Mouse (Mus musculus): ENCODE measurements at regions not wholly inside any gene's neighbourhood (a gene's known extent, or its start where the extent isn't known, plus 50 kb on each side); places are given as distances from the start of the nearest gene placed in this dataset.

DNA sequence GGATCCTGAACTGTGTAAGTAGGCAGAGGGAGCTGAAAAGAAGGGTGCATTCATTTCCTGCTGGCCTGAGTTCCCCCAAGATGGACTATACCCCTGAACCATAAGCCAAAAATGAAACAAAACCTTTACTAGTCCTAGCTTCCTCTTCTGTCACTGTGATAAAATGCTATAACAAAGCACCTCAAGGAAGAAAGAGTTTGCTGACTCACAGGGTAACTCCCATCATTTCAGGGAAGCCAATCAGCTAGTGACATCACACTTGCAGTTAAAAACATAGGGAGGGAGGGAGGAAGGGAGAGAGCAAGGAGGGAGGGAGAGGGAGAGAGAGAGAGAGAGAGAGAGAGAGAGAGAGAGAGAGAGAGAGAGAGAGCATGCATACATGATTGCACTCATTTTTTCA is 484.5 kb upstream of the Kcnab2 start:
- Histone ChIP-seq H3K4me3 (no peak overlapping the region), H3K27me3 (peaks cover 2% of the 10 kb centered on the region; the same call in 1 of the 2 replicates), H3K36me3 (no peaks in the 10 kb centered on the region), H3K9ac (no peak overlapping the region), H3K4me1 (replicated peaks) (peaks cover 26% of the 10 kb centered on the region), H3K4me2 (no peak overlapping the region), H3K27ac (replicated peaks) (no peak overlapping the region), H3K9me3 (0 out of 2 replicates have a peak, but pooled peaks cover 2% of the 10 kb centered on the region)
- ATAC-seq (ENCODE audit: low read depth): no peak

DNA sequence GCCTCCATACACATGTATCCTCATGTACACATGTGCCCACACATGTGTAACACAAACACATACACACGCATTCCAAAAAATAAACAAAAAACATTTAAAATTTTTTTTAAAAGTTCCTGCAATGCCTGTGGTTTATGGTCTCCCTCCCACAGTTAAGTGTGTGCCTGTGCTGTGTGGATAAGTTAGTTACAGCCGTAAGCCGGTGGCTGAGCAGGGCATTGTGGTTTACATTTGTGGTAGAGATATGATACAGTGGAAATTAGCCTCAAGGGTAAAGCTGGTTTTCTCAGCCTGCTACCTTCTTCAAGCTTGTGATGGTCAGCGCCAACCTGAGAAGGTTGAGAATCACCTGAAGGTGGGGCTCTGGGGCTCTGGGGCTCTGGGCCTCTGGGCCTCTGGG is 484.0 kb upstream of the Kcnab2 start:
- Histone ChIP-seq H3K9ac (no peak overlapping the region), H3K9me3 (0 out of 2 replicates have a peak, but pooled peaks cover 2% of the 10 kb centered on the region), H3K27me3 (peaks cover 2% of the 10 kb centered on the region; the same call in 1 of the 2 replicates), H3K4me3 (no peak overlapping the region), H3K4me1 (replicated peaks) (peaks cover 30% of the 10 kb centered on the region), H3K4me2 (no peak overlapping the region), H3K36me3 (no peaks in the 10 kb centered on the region), H3K27ac (replicated peaks) (no peak overlapping the region)
- ATAC-seq (ENCODE audit: low read depth): no peak
- 86% methylated on average over 4 of the region's 4 CpGs for WGBS

DNA sequence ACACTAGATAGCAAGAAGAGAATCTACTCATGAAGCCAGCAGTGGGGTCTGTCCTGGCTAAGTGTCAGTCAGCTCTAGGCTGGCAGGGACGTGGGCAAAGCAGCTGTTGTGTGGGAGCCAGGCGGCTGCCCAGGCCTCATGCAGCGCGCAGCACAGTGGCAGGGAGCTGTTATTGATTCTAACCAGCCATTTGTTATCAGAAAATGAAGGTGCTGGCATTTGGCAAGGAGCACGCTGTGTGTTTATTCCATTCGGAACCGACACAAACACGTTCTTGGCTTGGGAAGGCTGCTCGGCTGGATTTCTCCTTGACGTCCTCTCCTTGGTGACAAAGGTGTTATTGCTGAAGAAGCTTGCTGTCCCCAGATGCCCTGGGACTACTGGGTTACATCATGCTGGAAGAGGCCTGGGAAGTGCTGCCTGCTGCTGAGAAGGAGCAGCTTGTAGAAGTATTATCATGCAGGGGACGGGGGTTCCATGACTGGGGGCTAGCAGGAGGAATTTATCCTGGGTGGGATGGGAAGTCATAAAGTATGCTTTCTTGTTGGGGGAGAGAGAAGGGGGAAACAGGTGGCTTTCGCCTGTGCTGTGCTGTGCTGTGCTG is 482.1 kb upstream of the Kcnab2 start:
- Histone ChIP-seq H3K27ac (replicated peaks) (peak overlapping the region; percentile 38; the same call in 1 of the 2 replicates), H3K27me3 (no peaks in the 10 kb centered on the region), H3K9me3 (0 out of 2 replicates have a peak, but pooled peaks cover 2% of the 10 kb centered on the region), H3K9ac (no peak overlapping the region), H3K4me1 (replicated peaks) (peaks cover 36% of the 10 kb centered on the region), H3K4me3 (no peak overlapping the region), H3K4me2 (no peak overlapping the region), H3K36me3 (no peaks in the 10 kb centered on the region)
- WGBS: 55% methylated on average over 12 of the region's 12 CpGs
- no peak for ATAC-seq (ENCODE audit: low read depth)

DNA sequence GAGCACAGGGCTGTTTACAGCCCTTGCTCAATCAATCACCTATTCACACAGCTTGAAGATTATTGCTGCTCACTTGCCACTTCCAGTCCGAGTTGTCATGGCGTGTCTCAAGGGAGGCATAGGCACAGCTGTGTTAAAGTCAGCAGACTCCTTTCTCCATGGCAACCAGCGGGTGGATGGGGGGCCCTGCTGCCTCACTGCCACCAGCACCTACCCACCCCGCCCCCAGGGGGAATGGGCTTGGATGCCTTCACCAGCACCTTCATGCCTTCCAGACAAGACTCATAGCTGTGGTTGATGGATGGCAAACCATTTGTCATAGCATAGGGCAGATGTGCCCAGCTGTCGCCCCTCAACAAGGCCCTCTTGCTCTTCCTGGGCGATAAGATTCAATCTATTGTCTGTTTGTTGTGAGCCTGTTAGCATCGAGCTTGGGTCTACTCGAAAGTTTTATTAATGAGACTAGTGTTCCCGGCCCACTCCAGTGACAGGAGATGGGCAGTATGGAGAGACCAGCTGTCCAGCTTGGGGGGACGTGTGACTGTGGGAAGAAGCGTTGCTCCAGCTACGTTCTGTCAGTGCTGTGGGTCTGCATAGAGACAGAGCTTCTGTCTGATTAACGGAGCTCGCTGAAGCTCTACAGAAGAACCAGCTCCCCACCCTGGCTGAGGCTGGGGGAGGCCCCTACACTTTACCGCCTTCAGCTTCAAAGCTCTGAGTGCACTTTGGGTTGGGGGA is 475.7 kb upstream of the Kcnab2 start:
- no peak overlapping the region for H3K4me2 ChIP-seq
- ATAC-seq (ENCODE audit: low read depth): peak; percentile 85

DNA sequence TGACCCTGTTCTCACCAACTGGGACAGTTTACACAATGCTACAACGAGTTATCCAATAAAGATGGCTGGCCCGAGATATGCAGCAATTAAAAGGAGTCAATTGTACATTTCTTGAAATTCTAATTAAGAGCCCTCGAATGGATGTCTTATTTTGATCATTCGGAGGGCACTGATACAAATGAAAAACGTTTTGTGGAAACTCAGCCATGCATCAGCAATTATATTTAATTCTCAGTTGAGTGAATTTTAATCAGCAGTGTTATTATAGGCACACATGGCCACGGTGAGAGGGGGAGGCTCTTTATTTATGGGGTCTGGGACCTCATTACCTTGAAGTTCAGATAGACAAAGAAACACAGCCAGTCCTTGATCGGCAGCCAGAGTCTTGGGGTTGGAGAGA is 471.3 kb upstream of the Kcnab2 start:
- 60% methylated on average over 7 of the region's 7 CpGs for WGBS
- 0 out of 2 replicates have a peak, but pooled peaks cover 6% of the 10 kb centered on the region for H3K27me3 ChIP-seq
- H3K9ac ChIP-seq: no peak overlapping the region
- H3K4me3 ChIP-seq: no peak overlapping the region
- H3K9me3 ChIP-seq: peaks cover 3% of the 10 kb centered on the region; the same call in 1 of the 2 replicates
- H3K4me2 ChIP-seq: no peak overlapping the region
- ATAC-seq (ENCODE audit: low read depth): no peak
- H3K4me1 ChIP-seq (replicated peaks): peaks cover 19% of the 10 kb centered on the region
- no peaks in the 10 kb centered on the region for H3K36me3 ChIP-seq
- no peak overlapping the region for H3K27ac ChIP-seq (replicated peaks)

More for the DNA sequence above, 475.7 kb upstream of the Kcnab2 start:
- Histone ChIP-seq H3K4me1 (replicated peaks) (peaks cover 37% of the 10 kb centered on the region), H3K9me3 (no peaks in the 10 kb centered on the region), H3K4me3 (no peak overlapping the region), H3K9ac (0 out of 2 replicates have a peak overlapping the region, but pooled peaks have one; percentile 22), H3K36me3 (no peaks in the 10 kb centered on the region), H3K27me3 (0 out of 2 replicates have a peak, but pooled peaks cover 6% of the 10 kb centered on the region), H3K27ac (replicated peaks) (peak overlapping the region; percentile 85)
- 12% methylated on average over 15 of the region's 15 CpGs for WGBS

DNA sequence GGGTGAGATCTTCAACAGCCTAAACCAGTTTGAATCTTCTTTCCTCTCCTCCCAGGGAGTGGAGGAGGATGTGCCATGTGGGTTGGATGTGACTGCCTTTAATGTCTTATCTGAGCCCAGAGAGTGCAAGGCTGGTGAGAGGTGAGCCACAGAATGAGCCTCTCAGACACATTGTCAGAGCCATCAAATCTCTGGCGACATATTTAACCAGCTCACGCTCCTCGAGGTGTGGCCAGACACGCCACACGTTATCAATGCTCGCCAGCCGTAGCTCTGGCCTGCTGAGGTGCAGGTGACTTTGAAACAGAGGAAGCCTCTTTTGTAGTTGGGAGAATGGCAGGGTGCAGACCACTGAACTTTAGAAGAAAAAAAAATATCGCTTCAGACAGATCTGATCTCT is 463.5 kb upstream of the Kcnab2 start:
- WGBS: 91% methylated on average over 8 of the region's 8 CpGs
- Histone ChIP-seq H3K4me2 (no peak overlapping the region), H3K27me3 (no peaks in the 10 kb centered on the region), H3K27ac (replicated peaks) (no peak overlapping the region), H3K4me3 (no peak overlapping the region), H3K36me3 (no peaks in the 10 kb centered on the region), H3K4me1 (replicated peaks) (no peaks in the 10 kb centered on the region), H3K9me3 (peaks cover 3% of the 10 kb centered on the region; the same call in 1 of the 2 replicates), H3K9ac (no peak overlapping the region)
- ATAC-seq (ENCODE audit: low read depth): no peak

DNA sequence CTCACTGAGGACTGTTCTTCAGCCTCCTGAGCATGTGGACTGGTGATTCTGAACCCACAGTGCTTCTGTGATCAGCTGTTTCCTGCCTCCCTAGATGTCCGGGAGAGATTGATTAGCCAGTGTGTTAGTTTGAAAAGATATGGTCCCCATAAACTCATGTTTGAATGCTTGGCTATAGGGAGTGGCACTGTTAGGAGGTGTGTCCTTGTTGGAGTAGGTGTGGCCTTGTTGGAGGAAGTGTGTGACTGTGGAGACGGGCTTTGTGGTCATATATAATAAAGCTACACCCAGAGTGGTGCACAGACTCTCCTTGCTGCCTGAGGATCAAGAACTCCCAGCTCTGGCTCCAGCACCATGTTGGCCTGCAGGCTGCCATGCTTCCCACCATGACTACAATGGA is 458.9 kb upstream of the Kcnab2 start:
- no peaks in the 10 kb centered on the region for H3K27me3 ChIP-seq
- no peaks in the 10 kb centered on the region for H3K9me3 ChIP-seq
- H3K4me1 ChIP-seq (replicated peaks): no peaks in the 10 kb centered on the region
- H3K36me3 ChIP-seq: no peaks in the 10 kb centered on the region
- H3K4me3 ChIP-seq: no peak overlapping the region
- H3K4me2 ChIP-seq: no peak overlapping the region
- 64% methylated on average over 2 of the region's 2 CpGs for WGBS
- H3K9ac ChIP-seq: no peak overlapping the region
- no peak overlapping the region for H3K27ac ChIP-seq (replicated peaks)
- ATAC-seq (ENCODE audit: low read depth): no peak

DNA sequence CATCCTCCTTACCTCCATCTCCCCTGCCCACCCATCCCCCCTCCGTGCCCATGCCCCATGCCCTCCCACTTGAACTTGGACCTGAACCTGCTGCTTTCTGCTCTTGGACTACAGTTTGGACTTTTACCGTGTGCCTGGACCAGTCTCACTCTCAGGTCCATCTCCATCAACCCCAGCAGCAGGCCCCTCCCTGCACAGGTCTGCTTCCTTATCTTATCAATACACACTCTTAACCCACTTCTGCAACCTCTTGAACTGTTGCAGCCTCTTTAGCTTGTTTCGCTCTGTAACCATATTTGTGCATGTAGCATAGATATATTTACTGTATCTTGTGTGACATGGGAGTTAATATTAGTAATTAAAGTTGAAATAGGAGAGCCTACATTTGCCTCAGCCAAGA is 457.8 kb upstream of the Kcnab2 start:
- H3K27ac ChIP-seq (replicated peaks): no peak overlapping the region
- H3K4me1 ChIP-seq (replicated peaks): no peaks in the 10 kb centered on the region; the same call in 1 of the 2 replicates
- no peak overlapping the region for H3K4me2 ChIP-seq
- no peak overlapping the region for H3K4me3 ChIP-seq
- no peak for ATAC-seq (ENCODE audit: low read depth)
- H3K36me3 ChIP-seq: no peaks in the 10 kb centered on the region
- WGBS: 94% methylated on average over 3 of the region's 3 CpGs
- H3K27me3 ChIP-seq: no peaks in the 10 kb centered on the region
- no peaks in the 10 kb centered on the region for H3K9me3 ChIP-seq
- no peak overlapping the region for H3K9ac ChIP-seq

DNA sequence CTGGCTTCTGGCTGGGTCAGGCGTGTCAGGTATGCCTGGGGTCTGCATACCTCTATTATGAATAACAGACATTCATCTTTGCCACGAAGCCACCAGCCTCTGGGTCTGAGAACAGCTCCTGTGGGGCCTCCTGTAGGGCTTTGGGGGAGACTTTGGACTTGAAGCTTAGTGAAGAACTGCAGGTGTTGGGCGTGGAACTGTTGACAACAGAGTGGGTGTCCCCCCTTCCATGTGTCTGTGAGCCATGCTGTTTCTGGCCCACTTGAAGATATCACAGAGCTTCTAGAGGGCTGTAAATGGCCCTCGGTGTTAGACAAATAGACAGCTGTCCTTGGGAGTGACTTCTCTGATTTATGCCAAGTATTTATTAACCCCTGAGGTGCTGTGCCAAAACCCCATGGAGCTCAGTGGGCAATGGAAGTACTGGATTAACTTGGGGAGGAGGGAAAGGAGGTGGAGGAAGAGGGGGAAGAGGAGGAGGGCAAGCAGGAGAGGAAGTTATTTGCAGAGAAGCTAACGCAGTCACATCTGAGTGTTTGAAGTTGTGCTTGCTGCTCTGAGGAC is 450.8 kb upstream of the Kcnab2 start:
- 69% methylated on average over 5 of the region's 5 CpGs for WGBS
- Histone ChIP-seq H3K27me3 (no peaks in the 10 kb centered on the region), H3K4me1 (replicated peaks) (peaks cover 3% of the 10 kb centered on the region; the same call in 1 of the 2 replicates), H3K36me3 (no peaks in the 10 kb centered on the region), H3K4me2 (no peak overlapping the region), H3K9me3 (no peaks in the 10 kb centered on the region; the same call in 1 of the 2 replicates), H3K9ac (no peak overlapping the region), H3K27ac (replicated peaks) (no peak overlapping the region), H3K4me3 (no peak overlapping the region)
- ATAC-seq (ENCODE audit: low read depth): no peak

DNA sequence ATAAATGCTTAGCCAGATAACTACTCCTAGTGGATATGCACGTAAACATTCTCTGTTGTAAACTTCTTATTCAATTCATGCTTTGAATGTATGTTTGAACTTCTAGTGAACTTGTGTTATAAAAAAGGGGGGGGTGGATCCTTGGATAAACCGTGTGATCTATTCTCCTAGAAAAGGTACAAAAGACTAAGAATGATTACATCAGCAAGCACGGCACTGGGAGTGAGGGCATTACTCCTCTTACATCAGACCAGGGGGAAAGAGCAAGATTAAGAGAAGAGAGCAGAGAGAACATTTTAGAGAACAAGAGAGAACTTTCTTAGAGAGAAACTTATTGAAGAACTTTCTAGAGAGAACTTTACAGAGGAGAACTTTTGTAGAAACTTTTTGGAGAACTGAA is 442.6 kb upstream of the Kcnab2 start:
- Histone ChIP-seq H3K4me3 (no peak overlapping the region), H3K27me3 (no peaks in the 10 kb centered on the region), H3K27ac (replicated peaks) (no peak overlapping the region), H3K9me3 (0 out of 2 replicates have a peak, but pooled peaks cover 6% of the 10 kb centered on the region), H3K36me3 (no peaks in the 10 kb centered on the region), H3K9ac (no peak overlapping the region), H3K4me1 (replicated peaks) (peaks cover 13% of the 10 kb centered on the region), H3K4me2 (no peak overlapping the region)
- 59% methylated on average over 3 of the region's 3 CpGs for WGBS
- ATAC-seq (ENCODE audit: low read depth): no peak

DNA sequence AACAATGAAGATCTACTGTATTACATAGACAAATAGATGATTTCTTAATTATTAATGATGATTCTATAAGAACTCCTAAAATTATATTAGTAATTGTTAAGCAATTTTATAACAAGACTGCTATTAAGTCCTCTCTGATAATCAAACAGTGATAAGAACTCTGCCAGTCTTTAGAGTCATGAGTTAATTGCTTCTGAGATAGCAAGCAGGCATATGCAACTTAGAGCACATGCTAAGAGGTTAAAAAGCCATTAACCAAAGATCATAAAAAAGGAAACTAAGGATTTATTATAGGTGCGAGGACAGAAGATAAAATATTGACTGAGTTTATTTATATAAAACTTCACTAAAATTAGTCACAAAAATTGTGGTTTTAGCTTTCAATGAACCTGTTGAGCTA is 442.2 kb upstream of the Kcnab2 start:
- no peak overlapping the region for H3K9ac ChIP-seq
- no peaks in the 10 kb centered on the region for H3K36me3 ChIP-seq
- H3K4me3 ChIP-seq: no peak overlapping the region
- no peak overlapping the region for H3K4me2 ChIP-seq
- no peak overlapping the region for H3K27ac ChIP-seq (replicated peaks)
- H3K27me3 ChIP-seq: no peaks in the 10 kb centered on the region
- 88% methylated on average over 1 of the region's 1 CpGs for WGBS
- H3K4me1 ChIP-seq (replicated peaks): peaks cover 13% of the 10 kb centered on the region
- 0 out of 2 replicates have a peak, but pooled peaks cover 6% of the 10 kb centered on the region for H3K9me3 ChIP-seq
- no peak for ATAC-seq (ENCODE audit: low read depth)

DNA sequence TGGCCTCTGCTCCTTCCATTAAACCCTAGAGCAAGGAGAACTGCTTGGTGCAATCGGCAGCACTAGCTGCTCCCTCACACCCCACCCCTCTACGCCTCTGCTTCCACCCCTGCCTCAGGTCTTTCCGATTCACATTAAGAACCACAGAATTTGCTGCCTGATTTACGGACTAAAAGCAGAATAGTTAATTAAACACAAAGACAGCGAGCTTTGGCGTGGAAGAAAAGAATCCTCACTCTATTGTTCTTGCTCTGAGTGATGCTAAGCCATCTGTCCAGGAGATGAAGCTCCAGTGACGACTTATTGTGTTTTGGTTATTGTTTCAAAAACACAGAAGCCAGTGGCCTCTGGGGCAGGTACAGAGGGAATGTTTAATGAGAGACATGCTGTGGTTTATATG is 438.9 kb upstream of the Kcnab2 start:
- peak overlapping the region; percentile 48; the same call in 1 of the 2 replicates for H3K9ac ChIP-seq
- H3K9me3 ChIP-seq: no peaks in the 10 kb centered on the region
- H3K4me1 ChIP-seq (replicated peaks): peaks cover 22% of the 10 kb centered on the region
- no peak overlapping the region for H3K4me3 ChIP-seq
- peak overlapping the region; percentile 76 for H3K27ac ChIP-seq (replicated peaks)
- H3K4me2 ChIP-seq: peak overlapping the region; percentile 10; the same call in 1 of the 2 replicates
- no peak for ATAC-seq (ENCODE audit: low read depth)
- H3K27me3 ChIP-seq: peaks cover 2% of the 10 kb centered on the region; the same call in 1 of the 2 replicates
- 10% methylated on average over 7 of the region's 7 CpGs for WGBS
- H3K36me3 ChIP-seq: no peaks in the 10 kb centered on the region

Data from neural tube, embryonic 13.5 days (tissue).